Mouse (Mus musculus): ENCODE results near the gene Ggta1. TPM values are rescaled to one million over a fixed set of nuclear protein-coding genes. Genes with fewer than 3 reads are reported as not detected.

Ggta1 gene
- 6.5 and 6.6 TPM in 2 replicates for polyA plus RNA-seq (2016; fragmentation: Nextera tagmentation; extraction: Ambion mirVana)

- peak within 1 kb of the TSS; percentile 92 for H3K27ac ChIP-seq
- H3K4me3 ChIP-seq = peak within 1 kb of the TSS; percentile 69
- 23% methylated on average over 7 of the region's 7 CpGs for WGBS
- H3K9me3 ChIP-seq (replicated peaks) = no peaks in the 10 kb centered on the region
- H3K4me1 ChIP-seq = peaks cover 42% of the 10 kb centered on the region
- peaks cover 10% of the 10 kb centered on the region; the same call in 1 of the 2 replicates for H3K27me3 ChIP-seq (ENCODE audit: low read depth, poor library complexity, severe bottlenecking)
- DNase-seq (ENCODE audit: low spot score) = peak; percentile 50
- H3K36me3 ChIP-seq = no peaks in the 10 kb centered on the region
Measured at GRCm38 (mm10) chr2:35462791-35463281, at the start of gene Ggta1. Gene Ggta1 (minus strand): TSS chr2:35463231.

GRCm38 (mm10) chr2:35512226-35512625 is 49.2 kb upstream of the Ggta1 start:
- DNase-seq (ENCODE audit: low spot score) = no peak
- Histone ChIP-seq H3K27ac (no peak overlapping the region), H3K4me3 (no peak overlapping the region), H3K9me3 (replicated peaks) (no peaks in the 10 kb centered on the region), H3K4me1 (peaks cover 42% of the 10 kb centered on the region), H3K27me3 (ENCODE audit: low read depth, poor library complexity, severe bottlenecking) (no peaks in the 10 kb centered on the region), H3K36me3 (no peaks in the 10 kb centered on the region)
- WGBS = 96% methylated on average over 4 of the region's 4 CpGs

- WGBS = 50% methylated on average over 1 of the region's 1 CpGs
- DNase-seq (ENCODE audit: low spot score) = no peak
- H3K4me3 ChIP-seq = no peak overlapping the region
- peak overlapping the region; percentile 9; the same call in 1 of the 2 replicates for H3K27ac ChIP-seq
- H3K9me3 ChIP-seq (replicated peaks) = no peaks in the 10 kb centered on the region
- peaks cover 54% of the 10 kb centered on the region for H3K4me1 ChIP-seq
- H3K27me3 ChIP-seq (ENCODE audit: low read depth, poor library complexity, severe bottlenecking) = no peaks in the 10 kb centered on the region
- H3K36me3 ChIP-seq = no peaks in the 10 kb centered on the region
Measured at GRCm38 (mm10) chr2:35510920-35511319, 47.9 kb upstream of the Ggta1 start.

DNA sequence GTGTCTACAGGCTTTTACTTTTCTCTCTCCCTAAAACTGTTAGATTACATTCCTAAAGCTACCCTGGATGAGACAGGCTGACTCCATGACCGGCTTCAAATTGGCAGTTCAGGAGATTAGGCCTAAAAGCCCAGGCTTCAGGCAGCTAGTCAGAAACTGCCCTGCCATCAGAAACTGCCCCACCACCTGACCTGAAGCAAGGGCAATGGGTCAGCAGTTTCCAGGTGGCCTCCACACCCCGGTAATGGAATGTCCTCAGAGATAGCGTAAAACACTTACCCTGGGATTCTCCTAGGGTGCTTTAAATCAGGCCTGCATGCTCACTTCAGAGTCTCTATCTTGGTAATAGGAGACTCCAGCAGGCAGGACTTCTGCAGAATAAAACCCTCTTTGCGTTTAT is 46.9 kb upstream of the Ggta1 start:
- H3K36me3 ChIP-seq = no peaks in the 10 kb centered on the region
- peaks cover 62% of the 10 kb centered on the region for H3K4me1 ChIP-seq
- no peaks in the 10 kb centered on the region for H3K27me3 ChIP-seq (ENCODE audit: low read depth, poor library complexity, severe bottlenecking)
- no peak overlapping the region for H3K27ac ChIP-seq
- no peaks in the 10 kb centered on the region for H3K9me3 ChIP-seq (replicated peaks)
- H3K4me3 ChIP-seq = no peak overlapping the region
- no peak for DNase-seq (ENCODE audit: low spot score)
- WGBS = 35% methylated on average over 4 of the region's 4 CpGs

GRCm38 (mm10) chr2:35509343-35509667 is 46.3 kb upstream of the Ggta1 start:
- Histone ChIP-seq H3K36me3 (no peaks in the 10 kb centered on the region), H3K9me3 (replicated peaks) (no peaks in the 10 kb centered on the region), H3K4me1 (peaks cover 65% of the 10 kb centered on the region), H3K27me3 (ENCODE audit: low read depth, poor library complexity, severe bottlenecking) (no peaks in the 10 kb centered on the region), H3K4me3 (no peak overlapping the region), H3K27ac (no peak overlapping the region)
- WGBS = 12% methylated on average over 6 of the region's 6 CpGs
- DNase-seq (ENCODE audit: low spot score) = no peak

DNA sequence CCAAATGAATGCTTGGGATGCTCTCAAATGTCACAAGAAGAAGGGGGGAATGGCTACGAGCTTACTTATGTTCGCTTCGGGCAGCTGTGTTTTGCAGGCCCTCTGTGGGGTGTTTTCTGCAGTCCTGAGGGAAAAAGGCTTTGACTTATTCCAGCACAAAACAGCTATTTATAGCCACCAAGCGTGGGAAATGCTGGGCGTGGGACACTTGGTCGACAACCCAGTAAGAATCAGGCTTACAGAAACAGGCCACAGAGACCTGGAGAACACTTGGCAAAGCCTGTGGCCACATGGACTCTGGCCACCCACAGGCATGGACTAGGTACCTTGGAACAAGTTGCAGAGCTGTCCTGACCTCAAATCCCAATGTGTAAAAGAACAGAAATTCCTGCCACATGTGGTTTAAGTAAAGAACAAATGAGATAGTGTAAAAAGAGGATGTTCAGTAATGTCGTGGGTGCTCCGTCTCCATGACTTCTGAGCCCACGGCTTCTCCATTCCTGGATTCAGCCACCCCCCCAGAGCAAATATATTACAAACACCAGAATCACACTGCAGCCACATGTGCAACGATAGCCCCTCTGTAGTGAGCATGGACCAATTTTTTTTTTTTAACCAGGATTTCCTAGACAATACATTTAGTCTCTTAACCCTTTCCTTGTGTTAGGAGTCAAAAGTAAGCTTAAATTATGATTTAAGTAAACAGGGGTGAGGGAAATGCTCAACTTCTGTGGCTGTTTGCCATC is 45.7 kb upstream of the Ggta1 start:
- Histone ChIP-seq H3K27ac (peak overlapping the region; percentile 51), H3K36me3 (no peaks in the 10 kb centered on the region), H3K27me3 (ENCODE audit: low read depth, poor library complexity, severe bottlenecking) (no peaks in the 10 kb centered on the region), H3K4me3 (no peak overlapping the region), H3K9me3 (replicated peaks) (no peaks in the 10 kb centered on the region), H3K4me1 (peaks cover 65% of the 10 kb centered on the region)
- 51% methylated on average over 10 of the region's 10 CpGs for WGBS
- no peak for DNase-seq (ENCODE audit: low spot score)

DNA sequence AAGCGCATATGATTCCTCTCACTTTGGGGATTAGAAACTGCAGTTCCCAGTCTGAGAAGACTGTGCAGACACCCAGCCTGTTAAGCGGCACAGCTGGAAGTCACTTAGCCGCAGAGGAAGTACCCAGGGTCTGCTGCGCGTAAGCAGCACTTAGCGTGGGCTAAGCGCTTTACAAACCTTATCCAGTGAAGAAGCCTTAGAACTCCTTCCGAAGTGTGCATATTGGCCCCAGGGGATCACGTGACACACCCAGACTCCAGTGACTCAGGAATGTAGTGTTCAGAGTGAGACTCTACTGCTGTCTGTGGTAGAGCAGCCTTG is 44.1 kb upstream of the Ggta1 start:
- no peaks in the 10 kb centered on the region for H3K9me3 ChIP-seq (replicated peaks)
- peaks cover 78% of the 10 kb centered on the region for H3K4me1 ChIP-seq
- no peak overlapping the region for H3K4me3 ChIP-seq
- DNase-seq (ENCODE audit: low spot score) = peak; percentile 38
- H3K27ac ChIP-seq = peak overlapping the region; percentile 77; the same call in 1 of the 2 replicates
- H3K36me3 ChIP-seq = no peaks in the 10 kb centered on the region
- no peaks in the 10 kb centered on the region for H3K27me3 ChIP-seq (ENCODE audit: low read depth, poor library complexity, severe bottlenecking)
- WGBS = 46% methylated on average over 9 of the region's 9 CpGs

GRCm38 (mm10) chr2:35506311-35507190 is 43.5 kb upstream of the Ggta1 start:
- H3K36me3 ChIP-seq = no peaks in the 10 kb centered on the region
- H3K9me3 ChIP-seq (replicated peaks) = no peaks in the 10 kb centered on the region
- peak; percentile 39 for DNase-seq (ENCODE audit: low spot score)
- H3K27ac ChIP-seq = peak overlapping the region; percentile 77
- WGBS = 66% methylated on average over 6 of the region's 6 CpGs
- no peaks in the 10 kb centered on the region for H3K27me3 ChIP-seq (ENCODE audit: low read depth, poor library complexity, severe bottlenecking)
- no peak overlapping the region for H3K4me3 ChIP-seq
- peaks cover 84% of the 10 kb centered on the region for H3K4me1 ChIP-seq

GRCm38 (mm10) chr2:35505519-35506286 is 42.7 kb upstream of the Ggta1 start:
- Histone ChIP-seq H3K27ac (peak overlapping the region; percentile 77), H3K9me3 (replicated peaks) (no peaks in the 10 kb centered on the region), H3K27me3 (ENCODE audit: low read depth, poor library complexity, severe bottlenecking) (no peaks in the 10 kb centered on the region), H3K4me1 (peaks cover 81% of the 10 kb centered on the region), H3K36me3 (no peaks in the 10 kb centered on the region), H3K4me3 (no peak overlapping the region)
- DNase-seq (ENCODE audit: low spot score) = no peak
- 87% methylated on average over 6 of the region's 6 CpGs for WGBS

DNA sequence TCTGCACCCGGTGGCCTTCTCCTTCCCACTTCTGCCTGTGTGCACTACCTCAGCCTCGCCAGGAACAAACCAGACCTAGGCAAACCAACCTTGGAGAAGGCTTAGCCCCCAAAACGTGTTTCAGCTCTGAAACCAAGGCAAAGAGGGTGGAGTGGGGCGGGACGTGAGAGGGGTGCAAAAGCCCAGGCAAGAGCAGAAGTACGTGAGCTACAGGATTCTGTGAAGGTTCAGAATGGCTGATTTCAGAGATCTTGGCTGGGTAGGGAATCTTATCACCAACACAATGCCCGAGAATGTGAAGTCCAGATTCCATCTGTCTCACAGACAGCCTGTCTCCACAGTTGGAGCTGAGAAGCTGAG is 41.4 kb upstream of the Ggta1 start:
- no peaks in the 10 kb centered on the region for H3K27me3 ChIP-seq (ENCODE audit: low read depth, poor library complexity, severe bottlenecking)
- WGBS = 48% methylated on average over 7 of the region's 7 CpGs
- H3K36me3 ChIP-seq = no peaks in the 10 kb centered on the region
- peaks cover 73% of the 10 kb centered on the region for H3K4me1 ChIP-seq
- no peak for DNase-seq (ENCODE audit: low spot score)
- no peaks in the 10 kb centered on the region for H3K9me3 ChIP-seq (replicated peaks)
- 0 out of 2 replicates have a peak overlapping the region, but pooled peaks have one; percentile 26 for H3K4me3 ChIP-seq
- H3K27ac ChIP-seq = peak overlapping the region; percentile 85

DNA sequence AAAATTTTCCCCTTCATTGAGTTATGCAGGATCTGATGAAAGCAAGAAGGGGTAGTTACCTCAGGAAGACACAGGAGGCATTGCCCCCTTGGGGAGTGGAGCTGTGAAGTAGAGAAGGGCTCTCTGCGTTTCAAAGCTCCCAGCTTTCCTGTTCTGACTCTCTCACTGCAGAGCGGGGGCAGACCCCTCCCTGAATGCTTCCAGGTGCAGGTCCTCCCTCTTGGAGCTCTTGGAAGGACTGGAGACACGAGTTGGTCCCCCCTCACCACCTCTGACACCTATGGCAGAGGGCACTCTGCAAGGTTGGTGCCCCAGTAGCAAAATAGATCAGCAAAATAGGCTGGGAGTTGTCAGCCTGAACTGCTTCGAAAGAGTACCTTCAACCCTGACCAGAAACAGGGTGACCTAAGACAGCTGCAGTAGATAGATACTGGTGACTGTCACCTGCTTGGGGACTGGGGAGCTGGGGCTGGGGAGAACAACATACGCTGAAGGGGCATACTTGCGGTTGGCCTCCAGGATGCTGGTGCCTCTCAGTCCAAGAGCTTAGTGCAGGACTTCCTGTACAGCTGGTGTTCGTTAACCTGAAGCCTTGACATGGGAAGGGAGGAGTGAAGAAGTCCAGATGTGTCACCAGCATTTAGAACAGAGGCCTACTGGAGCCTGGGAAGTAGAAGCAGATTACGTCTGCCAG is 40.8 kb upstream of the Ggta1 start:
- peak; percentile 73 for DNase-seq (ENCODE audit: low spot score)
- no peaks in the 10 kb centered on the region for H3K36me3 ChIP-seq
- no peaks in the 10 kb centered on the region for H3K27me3 ChIP-seq (ENCODE audit: low read depth, poor library complexity, severe bottlenecking)
- H3K27ac ChIP-seq = peak overlapping the region; percentile 85
- H3K4me1 ChIP-seq = peaks cover 67% of the 10 kb centered on the region
- no peaks in the 10 kb centered on the region for H3K9me3 ChIP-seq (replicated peaks)
- WGBS = 18% methylated on average over 8 of the region's 8 CpGs
- peak overlapping the region; percentile 26 for H3K4me3 ChIP-seq

DNA sequence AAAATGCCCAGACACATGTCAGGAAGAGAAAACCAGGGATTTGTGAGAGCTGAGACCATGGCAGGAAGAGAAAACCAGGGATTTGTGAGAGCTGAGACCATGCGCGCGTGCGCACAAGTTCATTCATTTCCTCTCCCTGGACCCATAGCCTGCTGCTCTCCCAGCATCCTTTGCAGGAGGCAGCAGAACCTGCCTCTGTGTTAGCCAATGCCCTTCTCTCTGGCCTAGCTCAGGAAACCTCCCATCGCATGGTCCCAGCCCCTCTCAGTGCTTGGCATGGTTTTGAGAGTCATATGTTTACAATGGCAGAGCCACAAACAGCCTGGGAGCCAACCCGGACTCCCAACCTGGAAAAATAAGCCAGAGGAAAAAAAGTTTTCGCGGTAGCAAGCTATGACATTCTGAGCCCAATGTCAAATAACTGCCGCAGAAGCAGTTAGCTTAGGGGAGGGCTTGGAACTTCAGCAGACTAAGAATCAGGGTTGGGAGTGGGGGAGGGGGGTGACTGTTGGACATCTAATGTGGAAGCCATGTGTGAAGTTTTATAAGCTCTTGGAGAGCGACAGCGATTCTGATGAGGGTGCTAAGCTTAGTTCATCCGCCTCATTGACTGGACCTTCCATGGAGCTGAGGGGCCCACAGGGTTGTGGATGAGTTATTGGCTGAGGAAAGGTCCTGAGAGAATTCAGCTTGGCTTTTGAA is 40.1 kb upstream of the Ggta1 start:
- H3K9me3 ChIP-seq (replicated peaks) = no peaks in the 10 kb centered on the region
- peaks cover 60% of the 10 kb centered on the region for H3K4me1 ChIP-seq
- no peaks in the 10 kb centered on the region for H3K36me3 ChIP-seq
- 70% methylated on average over 12 of the region's 12 CpGs for WGBS
- DNase-seq (ENCODE audit: low spot score) = peak; percentile 54
- peak overlapping the region; percentile 85 for H3K27ac ChIP-seq
- no peaks in the 10 kb centered on the region for H3K27me3 ChIP-seq (ENCODE audit: low read depth, poor library complexity, severe bottlenecking)
- peak overlapping the region; percentile 26; the same call in 1 of the 2 replicates for H3K4me3 ChIP-seq
